Mouse (Mus musculus): ENCODE results near the gene Actr2.

DNA sequence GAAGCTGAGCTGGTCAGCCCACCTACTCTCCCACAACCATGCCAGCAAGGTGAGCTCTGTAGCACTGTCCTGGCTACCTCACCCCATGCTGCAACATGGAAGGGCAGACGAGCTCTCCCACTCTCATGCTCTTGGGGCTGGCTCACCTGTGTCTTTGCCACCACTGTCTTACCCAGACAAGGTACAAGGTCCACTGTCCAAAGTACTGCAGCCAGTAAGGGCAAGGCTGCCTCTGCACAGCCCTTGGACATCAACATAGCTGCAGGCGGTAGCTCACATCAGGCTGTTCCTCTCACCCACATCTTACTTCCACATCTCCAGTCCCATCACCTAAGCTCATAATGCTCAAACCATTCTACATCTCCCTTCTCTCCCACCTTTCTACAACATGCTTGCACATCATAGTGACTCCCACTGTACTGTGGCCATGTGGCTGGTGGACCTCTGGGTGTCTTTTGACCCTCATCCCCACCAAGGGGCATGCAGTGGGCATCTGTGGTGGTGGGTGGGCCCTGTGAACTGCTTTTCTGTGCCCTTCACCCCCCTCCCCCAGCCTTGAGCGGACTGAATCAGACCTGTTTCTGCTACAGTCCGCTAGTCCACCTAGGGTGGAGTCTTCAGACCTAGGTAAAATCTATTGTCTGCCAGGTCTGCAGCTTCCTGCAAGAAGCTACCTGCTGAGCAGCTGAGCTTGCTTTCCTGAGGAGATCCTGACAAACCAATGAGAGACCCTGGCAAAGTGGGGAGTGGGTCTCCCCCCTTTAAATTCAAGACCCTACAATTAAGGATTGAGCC, 39.6 kb upstream of the Actr2 start:
- TF ChIP-seq CTCF (IDR thresholded peaks at IDR 0.05; ENCODE audit: control insufficient read depth, insufficient read depth, insufficient read length) (no peak), USF1 (IDR thresholded peaks at IDR 0.05; ENCODE audit: low read depth) (no peak), MYOD1 (IDR thresholded peaks at IDR 0.05; ENCODE audit: control insufficient read depth, insufficient read length, low read depth) (no peak)
